Mouse (Mus musculus) CH12.LX (cell line): ENCODE measurements at regions not wholly inside any gene's neighbourhood (a gene's known extent, or its start where the extent isn't known, plus 50 kb on each side); places are given as distances from the start of the nearest gene placed in this dataset.

ENCODE experiments used
- CHD1 ChIP-seq: IDR thresholded peaks from 2 replicates; pipeline ENCODE4 v1.6.1; 2012; ENCODE audit warnings: low read depth, low read length, improper control_type of control experiment, inconsistent platforms
- POLR2A ChIP-seq: IDR thresholded peaks from 2 replicates; pipeline ENCODE4 v1.6.1; 2011; ENCODE audit warnings: low read depth, mild to moderate bottlenecking, improper control_type of control experiment, low read length
- POLR2AphosphoS2 ChIP-seq: IDR thresholded peaks from 2 replicates; pipeline ENCODE4 v1.6.1; 2011; ENCODE audit warnings: low read depth, low read length, improper control_type of control experiment

GRCm38 (mm10) chr13:39020168-39020567, 59.5 kb upstream of the Slc35b3 start:
- no peak for TF ChIP-seq POLR2A
- TF ChIP-seq CHD1 = no peak
- no peak for TF ChIP-seq POLR2AphosphoS2
